Mouse (Mus musculus) stomach, embryonic 16.5 days (tissue): ENCODE results near the gene Ammecr1. TPM values are rescaled to one million over a fixed set of nuclear protein-coding genes. Genes with fewer than 3 reads are reported as not detected.

Experiments
- ATAC-seq: fragments of 200-750 bp; cut with Nextera tagmentation; 2 replicates; pipeline ENCODE4 v1.8.0; 2017; ENCODE audit warnings: moderate number of reproducible peaks, moderate TSS enrichment; ENCODE audit not compliant: insufficient read depth, low FRiP score
- H3K27ac ChIP-seq: fragments of 300-500 bp; sonication (generic); 2 replicates; pipeline ENCODE4 v1.5.1; 2014; ENCODE audit warnings: low read length
- H3K27me3 ChIP-seq: fragments of 300-500 bp; sonication (generic); 2 replicates; pipeline ENCODE4 v1.6.1; 2014; ENCODE audit warnings: low read length, control low read depth, mixed read lengths; ENCODE audit not compliant: control insufficient read depth, insufficient read depth
- H3K36me3 ChIP-seq: fragments of 300-500 bp; sonication (generic); 2 replicates; pipeline ENCODE4 v1.6.1; 2014; ENCODE audit warnings: low read length; ENCODE audit not compliant: control insufficient read depth, insufficient read depth
- H3K4me1 ChIP-seq: fragments of 300-500 bp; sonication (generic); 2 replicates; pipeline ENCODE4 v1.6.1; 2014; ENCODE audit warnings: low read length, control low read depth, mixed read lengths; ENCODE audit not compliant: control insufficient read depth, insufficient read depth
- H3K4me2 ChIP-seq: fragments of 300-500 bp; sonication (generic); 2 replicates; pipeline ENCODE4 v1.6.1; 2014; ENCODE audit warnings: low read depth, low read length, mixed read lengths
- H3K4me3 ChIP-seq: fragments of 300-500 bp; sonication (generic); replicated peaks from 2 replicates; pipeline ENCODE4 v1.5.1; 2014; ENCODE audit warnings: mild to moderate bottlenecking, low read length
- H3K9ac ChIP-seq: fragments of 300-500 bp; sonication (generic); 2 replicates; pipeline ENCODE4 v1.6.1; 2014; ENCODE audit warnings: low read length
- H3K9me3 ChIP-seq: fragments of 300-500 bp; sonication (generic); replicated peaks from 2 replicates; pipeline ENCODE4 v1.6.1; 2016; ENCODE audit warnings: low read length, control low read depth; ENCODE audit not compliant: control insufficient read depth
- WGBS: fragments of 180-500 bp; shearing (Covaris S2); extraction: QIAGEN DNeasy Blood & Tissue Kit; methylation state at CpG from one replicate; pipeline ENCODE4 v1.1.7; 2014; 5-methylcytosine and 5-hydroxymethylcytosine counted together
- microRNA-seq: library from miRNA; unstranded; fragments of <30 nt; microRNA quantifications from one replicate; pipeline ENCODE4, GENCODE M21; 2016
- polyA plus RNA-seq: library from polyadenylated mRNA; unstranded; fragments of >200 nt; fragmentation: Nextera tagmentation; extraction: Ambion mirVana; gene quantifications from 2 replicates; pipeline ENCODE4 v1.2.1, GENCODE M21; 2015

The Ammecr1 gene
- polyA plus RNA-seq, 1 experiment from 2014 or later = 9.8 TPM

DNA sequence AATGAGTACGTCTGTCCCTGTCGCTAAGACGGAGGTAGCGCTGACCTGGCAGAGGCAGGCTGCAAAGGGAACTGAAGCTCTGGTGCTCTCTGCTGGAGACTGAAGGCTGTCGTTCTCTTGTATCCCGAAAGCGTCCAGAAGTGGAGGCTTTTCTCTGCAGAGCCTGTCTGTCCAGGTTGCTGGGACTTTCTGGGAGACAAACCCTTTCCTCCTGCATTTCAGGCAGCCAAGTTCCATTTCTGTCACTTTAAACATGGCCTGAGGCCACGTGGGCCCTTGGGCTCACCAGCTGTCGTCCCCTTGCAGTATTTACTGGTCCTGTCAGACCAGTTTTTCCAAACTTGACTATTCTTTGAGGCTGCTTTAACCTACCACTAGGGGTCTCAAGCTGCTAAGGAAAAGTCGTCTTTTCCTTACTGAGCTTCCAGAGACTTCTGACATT lies 159.9 kb downstream of the Ammecr1 start:
- no peaks in the 10 kb centered on the region for H3K36me3 ChIP-seq
- ATAC-seq = peak; percentile 80; the same call in 1 of the 2 replicates
- no peaks in the 10 kb centered on the region for H3K9me3 ChIP-seq
- H3K4me3 ChIP-seq = no peak overlapping the region
- no peaks in the 10 kb centered on the region for H3K4me1 ChIP-seq
- no peak overlapping the region for H3K9ac ChIP-seq
- 36% methylated on average over 10 of the region's 10 CpGs for WGBS
- H3K27ac ChIP-seq = no peak overlapping the region
- H3K27me3 ChIP-seq = no peaks in the 10 kb centered on the region
- H3K4me2 ChIP-seq = no peak overlapping the region

DNA sequence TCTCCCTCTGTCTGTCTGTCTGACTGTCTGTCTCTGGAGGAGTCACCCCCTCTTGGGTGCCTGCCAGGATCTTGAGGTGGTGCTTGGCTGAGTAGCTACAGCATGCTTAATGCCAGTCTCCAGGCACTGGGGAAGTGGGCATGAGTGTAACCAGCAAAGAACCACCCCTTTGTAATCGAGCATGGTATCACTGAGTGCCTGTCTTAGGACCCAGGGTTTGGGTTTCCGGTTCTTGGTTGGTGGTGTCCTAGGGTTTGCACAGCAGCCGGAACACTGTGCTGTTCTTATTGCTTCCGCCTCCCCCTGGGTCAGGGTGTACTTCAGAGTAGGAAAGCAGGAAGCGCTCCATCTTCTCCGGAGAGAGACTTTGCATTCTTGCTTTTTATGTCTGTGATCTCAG lies 160.4 kb downstream of the Ammecr1 start:
- 0 out of 2 replicates have a peak overlapping the region, but pooled peaks have one; percentile 31 for H3K27ac ChIP-seq
- WGBS = 64% methylated on average over 6 of the region's 6 CpGs

GRCm38 (mm10) chrX:142804596-142804995 lies 161.9 kb downstream of the Ammecr1 start:
- no peak overlapping the region for H3K9ac ChIP-seq
- WGBS = 86% methylated on average over 3 of the region's 3 CpGs
- ATAC-seq = no peak

More for the DNA sequence above, 160.4 kb downstream of the Ammecr1 start:
- Histone ChIP-seq H3K27me3 (no peaks in the 10 kb centered on the region), H3K9me3 (no peaks in the 10 kb centered on the region), H3K9ac (no peak overlapping the region), H3K4me2 (no peak overlapping the region), H3K4me3 (no peak overlapping the region), H3K4me1 (no peaks in the 10 kb centered on the region), H3K36me3 (no peaks in the 10 kb centered on the region)
- no peak for ATAC-seq

More at GRCm38 (mm10) chrX:142804596-142804995, 161.9 kb downstream of the Ammecr1 start:
- Histone ChIP-seq H3K27ac (no peak overlapping the region), H3K4me2 (no peak overlapping the region), H3K9me3 (no peaks in the 10 kb centered on the region), H3K36me3 (no peaks in the 10 kb centered on the region), H3K4me3 (no peak overlapping the region), H3K27me3 (no peaks in the 10 kb centered on the region), H3K4me1 (no peaks in the 10 kb centered on the region)

Small RNAs within 50 kb of the gene (microRNA-seq; reads per million reads assigned to microRNA genes)
- gene Gm44351 = not detected

Other genes starting within 250 kb of the Ammecr1 start
- gene Rtl9, start 132.9 kb upstream of the Ammecr1 start, polyA plus RNA-seq = 1.0 and 1.1 TPM in 2 replicates